Mouse (Mus musculus): Measurements from ENCODE around the gene Vps4a.

Vps4a gene

GRCm38 (mm10) chr8:107088526-107089063 is 57.6 kb downstream of the Vps4a start:
- Histone ChIP-seq H3K9me3 (ENCODE audit: low read length) (no peaks in the 10 kb centered on the region), H3K27me3 (ENCODE audit: insufficient read depth, low read length) (no peaks in the 10 kb centered on the region), H3K4me1 (replicated peaks; ENCODE audit: low read depth, low read length) (peaks cover 42% of the 10 kb centered on the region), H3K36me3 (ENCODE audit: insufficient read depth, low read length) (peaks cover 82% of the 10 kb centered on the region), H3K4me3 (replicated peaks; ENCODE audit: low read length) (no peak overlapping the region)
- TF ChIP-seq NANOG (IDR thresholded peaks at IDR 0.05; ENCODE audit: borderline replicate concordance, low read length), result no peak
- TF ChIP-seq CTCF (conservative IDR thresholded peaks at IDR 0.05; ENCODE audit: low read length), result no peak
- TF ChIP-seq POU5F1 (IDR thresholded peaks at IDR 0.05; ENCODE audit: borderline replicate concordance, low read length), result no peak

GRCm38 (mm10) chr8:107090531-107090930 is 59.5 kb downstream of the Vps4a start:
- TF ChIP-seq POU5F1 (IDR thresholded peaks at IDR 0.05; ENCODE audit: borderline replicate concordance, low read length), result no peak
- no peak for TF ChIP-seq CTCF (conservative IDR thresholded peaks at IDR 0.05; ENCODE audit: low read length)
- TF ChIP-seq NANOG (IDR thresholded peaks at IDR 0.05; ENCODE audit: borderline replicate concordance, low read length), result no peak
- Histone ChIP-seq H3K4me3 (replicated peaks; ENCODE audit: low read length) (no peak overlapping the region), H3K9me3 (ENCODE audit: low read length) (no peaks in the 10 kb centered on the region), H3K36me3 (ENCODE audit: insufficient read depth, low read length) (peaks cover 84% of the 10 kb centered on the region), H3K4me1 (replicated peaks; ENCODE audit: low read depth, low read length) (peaks cover 59% of the 10 kb centered on the region), H3K27me3 (ENCODE audit: insufficient read depth, low read length) (no peaks in the 10 kb centered on the region)
